Mouse (Mus musculus) A20 (cell line): ENCODE measurements around the gene Htr7.

Experiments
- DNase-seq: peaks from one replicate; pipeline ENCODE4 v3.0.0-alpha.2; 2011; ENCODE audit warnings: low read depth, low spot score

Gene Htr7

DNA sequence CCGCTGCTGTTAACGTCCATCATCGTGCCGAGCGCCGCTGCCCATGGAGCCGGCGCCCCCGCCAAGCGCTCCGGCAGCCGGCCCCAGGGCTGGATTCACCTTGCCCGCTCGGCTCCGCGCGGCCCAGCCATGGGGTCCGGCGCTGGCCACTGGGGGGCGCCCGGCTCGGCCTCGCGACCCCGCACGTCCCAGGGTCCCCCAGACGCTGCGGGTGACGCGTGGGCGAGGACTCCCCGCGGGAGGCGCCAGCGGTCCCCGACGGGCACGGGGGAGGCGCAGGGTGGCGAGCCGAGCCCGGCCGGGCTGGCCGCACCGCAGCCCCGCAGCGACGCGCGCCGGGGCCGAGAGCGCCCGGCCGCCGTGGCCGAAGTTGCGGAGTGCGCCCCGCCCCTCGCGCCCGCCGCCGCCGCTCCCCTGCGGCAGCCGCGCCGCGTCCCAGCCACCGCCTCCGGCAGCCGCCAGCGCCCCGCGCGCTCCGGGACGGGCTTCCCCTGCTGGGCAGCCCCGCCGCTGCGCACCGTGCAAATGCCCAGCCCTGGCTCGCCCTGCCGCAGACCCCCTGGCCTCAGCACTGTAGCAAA lies at the start of gene Htr7:
Gene Htr7, minus strand, starts transcription at position 277 of the 581 bp plus-strand sequence.
- no peak for DNase-seq

GRCm38 (mm10) chr19:36103909-36104308 lies 46.6 kb upstream of the Htr7 start:
- no peak for DNase-seq

GRCm38 (mm10) chr19:36098916-36099315 lies 41.6 kb upstream of the Htr7 start:
- no peak for DNase-seq

DNA sequence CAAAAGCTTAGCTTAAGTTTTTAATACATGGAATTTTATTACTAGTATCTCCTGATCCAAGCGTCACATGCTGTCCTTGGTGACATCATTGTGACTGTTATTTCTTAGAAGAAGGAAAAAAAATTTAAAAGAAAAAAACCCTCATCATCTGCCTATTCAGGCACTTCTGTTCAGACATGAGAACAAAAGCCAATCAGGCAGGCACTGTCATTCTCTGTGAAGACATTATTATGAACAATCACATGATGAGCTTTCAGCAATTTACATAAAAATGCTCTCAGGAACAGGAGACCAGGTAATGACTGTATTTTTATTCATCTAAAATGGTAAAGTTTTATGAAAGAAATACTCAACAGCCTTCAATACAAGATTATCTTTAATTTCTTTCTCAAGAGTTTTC lies 41.0 kb upstream of the Htr7 start:
- no peak for DNase-seq

- no peak for DNase-seq
These were observed 39.9 kb upstream of the Htr7 start for GRCm38 (mm10) chr19:36097194-36097593.

DNA sequence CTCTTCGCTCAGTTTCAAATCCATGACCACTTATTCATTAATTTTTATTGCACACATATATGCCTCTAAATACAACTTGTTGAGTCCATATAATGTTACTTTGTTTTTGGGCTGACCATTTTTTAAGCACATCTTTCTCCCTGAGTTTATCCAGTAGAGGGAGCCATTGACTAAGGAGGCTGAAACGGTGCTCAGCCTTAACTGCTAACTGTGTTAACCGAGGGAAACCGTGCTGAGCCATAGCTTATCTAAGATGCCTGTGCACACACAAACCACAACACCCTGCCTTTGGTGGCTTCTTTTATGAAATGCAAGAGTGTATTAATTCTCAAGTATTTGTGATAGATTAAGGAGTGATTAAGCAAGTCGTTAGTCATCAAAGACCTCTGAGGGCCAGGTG lies 33.5 kb upstream of the Htr7 start:
- DNase-seq = peak; percentile 36

GRCm38 (mm10) chr19:36083262-36084225 lies 26.2 kb upstream of the Htr7 start, which contains the start of gene Rpp30:
Gene Rpp30, plus strand, starts transcription at chr19:36083716.
- peak; percentile 89 for DNase-seq

DNA sequence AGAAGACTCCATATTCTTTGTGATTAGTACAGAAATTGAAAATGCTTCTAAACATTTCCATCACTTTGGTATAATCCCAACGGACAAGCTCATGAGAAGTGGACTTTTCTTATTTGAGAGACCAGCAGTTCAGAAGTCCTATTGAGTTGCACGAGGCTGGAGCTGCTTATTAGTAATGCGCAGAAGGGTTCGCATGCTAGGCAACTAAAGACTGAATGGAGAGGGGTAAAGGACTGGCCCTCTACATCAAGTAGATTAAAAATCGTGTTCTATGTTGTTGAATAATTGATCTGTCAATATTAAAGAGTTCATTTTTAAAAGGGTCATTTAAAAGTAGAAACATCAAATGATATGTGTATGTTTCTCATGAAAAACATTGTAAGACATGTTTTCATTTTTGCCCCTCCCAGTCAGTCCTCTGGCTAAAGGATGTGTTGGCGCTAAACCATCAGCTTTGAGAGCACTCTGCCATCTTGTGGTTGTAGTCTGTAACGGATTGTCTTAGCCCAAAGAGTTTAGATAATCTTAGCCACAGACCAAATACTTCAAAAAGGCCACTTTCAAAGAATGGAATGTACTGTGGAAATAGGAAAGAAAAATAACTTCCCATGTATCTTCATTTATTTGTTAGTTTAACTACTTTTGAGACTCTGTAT lies 25.4 kb upstream of the Htr7 start:
- peak; percentile 75 for DNase-seq

GRCm38 (mm10) chr19:36062801-36063529 lies 5.7 kb upstream of the Htr7 start:
- no peak for DNase-seq

GRCm38 (mm10) chr19:36056502-36057221 lies 645 bp downstream of the Htr7 start:
- no peak for DNase-seq

DNA sequence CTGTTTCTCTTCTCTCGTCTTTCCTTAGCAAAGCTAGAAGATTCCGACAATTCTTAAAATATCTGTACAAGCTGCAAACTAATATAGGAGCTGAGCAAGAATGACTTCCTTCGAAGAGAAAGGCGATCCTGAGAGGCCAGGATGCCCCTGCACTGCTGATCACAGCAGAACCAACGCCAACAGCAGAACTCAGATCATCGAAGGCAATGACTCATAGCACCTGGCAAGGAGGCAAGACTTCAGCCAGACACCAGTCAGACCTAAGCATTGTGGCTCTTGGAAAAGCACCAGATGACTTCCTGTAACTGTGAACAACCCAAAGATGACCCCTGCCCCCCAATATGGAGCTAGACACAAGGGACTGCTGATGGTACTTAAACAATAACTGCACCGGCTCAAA lies 11.3 kb downstream of the Htr7 start:
- DNase-seq = no peak

DNA sequence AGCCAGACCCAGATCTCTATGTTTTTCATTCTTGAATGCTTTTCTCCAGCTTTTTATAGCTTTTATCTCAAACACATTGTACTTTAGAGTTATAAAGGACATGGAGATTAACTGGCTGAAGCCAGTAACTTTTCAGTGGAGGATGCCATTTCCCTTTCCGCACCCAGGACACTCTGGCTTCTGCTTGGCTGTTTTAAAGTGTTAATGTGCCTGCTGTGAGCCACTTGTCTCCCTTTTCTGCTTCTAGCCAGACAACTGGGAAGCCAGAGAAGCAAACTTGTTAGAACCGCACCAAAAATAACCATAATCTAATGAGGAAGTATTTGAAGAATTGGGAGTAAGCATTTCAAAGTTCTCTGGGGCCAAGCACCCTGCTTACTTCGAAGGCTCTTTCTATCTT lies 42.5 kb downstream of the Htr7 start:
- no peak for DNase-seq

DNA sequence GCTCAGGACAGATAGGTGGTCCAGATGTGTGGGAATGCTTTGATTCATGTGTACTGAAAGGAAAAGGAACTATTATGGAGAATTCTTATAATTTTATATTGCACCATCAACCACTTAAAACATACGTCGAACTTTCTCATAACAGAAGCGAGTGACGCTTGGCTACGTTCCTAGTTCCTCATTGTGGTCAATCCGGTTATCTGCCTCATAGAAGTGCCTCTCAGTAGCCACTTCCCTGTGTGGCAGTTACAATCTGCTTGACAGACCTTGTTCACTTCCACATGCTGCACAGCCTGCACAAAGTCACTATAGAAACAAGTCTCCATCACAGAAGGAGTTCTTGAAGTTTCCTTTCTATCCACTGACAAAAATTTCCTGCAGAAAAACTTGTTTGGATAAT lies 51.0 kb downstream of the Htr7 start:
- peak; percentile 85 for DNase-seq

DNA sequence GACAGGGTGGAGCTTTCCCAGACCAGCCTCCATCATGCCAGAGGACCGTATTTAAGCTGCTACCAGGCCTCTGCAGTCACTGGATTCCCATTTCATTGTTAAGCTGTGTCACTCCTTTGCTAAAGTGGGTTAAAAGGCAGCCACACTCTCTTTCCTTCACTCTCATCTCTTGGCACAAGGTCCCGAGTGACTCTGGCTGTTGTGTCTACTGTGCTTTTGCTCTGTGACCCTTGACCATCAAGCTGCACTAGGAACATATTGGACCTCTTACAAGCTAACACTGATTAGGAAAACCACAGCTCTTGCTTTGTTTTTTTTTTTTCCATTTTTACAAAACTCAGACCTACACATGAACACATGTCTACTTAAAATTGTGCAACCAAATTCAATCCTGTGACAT lies 52.3 kb downstream of the Htr7 start:
- DNase-seq = no peak

- no peak for DNase-seq
These were observed 54.5 kb downstream of the Htr7 start for GRCm38 (mm10) chr19:36002476-36003445.

- DNase-seq = peak; percentile 24
These were observed 55.8 kb downstream of the Htr7 start for GRCm38 (mm10) chr19:36001512-36001911.

DNA sequence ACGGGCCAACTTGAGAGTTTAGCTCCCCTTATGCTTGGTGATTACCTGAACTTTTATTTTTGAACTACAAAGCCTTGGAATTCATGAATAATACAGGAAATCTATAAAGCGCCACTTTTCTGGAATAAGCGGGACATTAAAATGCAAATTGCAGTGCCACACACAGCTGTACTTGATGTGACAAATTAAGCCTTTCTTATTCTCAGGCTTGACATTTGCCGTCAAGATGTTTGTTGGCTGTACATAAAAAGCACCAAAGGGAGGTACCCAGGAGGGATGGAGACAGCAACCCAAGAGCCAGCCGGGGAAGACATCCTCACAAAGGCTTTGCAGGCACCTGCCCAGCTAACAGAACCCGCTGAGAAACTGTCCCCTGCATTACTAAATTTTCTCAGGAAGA lies 56.4 kb downstream of the Htr7 start:
- DNase-seq = no peak

DNA sequence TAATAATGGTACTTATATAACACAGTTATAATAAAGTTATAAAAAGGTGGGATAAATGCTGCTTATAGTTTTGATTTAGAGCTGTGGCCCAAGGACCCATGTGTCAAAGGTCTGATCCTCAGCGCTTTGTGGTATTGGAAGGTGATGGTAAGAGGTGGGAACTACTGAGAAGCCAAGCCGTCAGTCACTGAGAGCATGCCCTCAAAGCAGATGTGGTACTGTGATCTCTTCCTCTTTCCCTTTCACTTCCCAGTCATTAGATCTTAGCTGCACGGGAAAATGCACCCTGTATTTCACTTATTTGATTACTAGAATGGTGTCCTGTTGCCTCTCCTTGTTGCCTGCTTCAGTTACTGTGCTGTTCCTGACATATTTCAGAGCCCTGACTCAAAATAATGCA lies 59.9 kb downstream of the Htr7 start:
- DNase-seq = peak; percentile 45

DNA sequence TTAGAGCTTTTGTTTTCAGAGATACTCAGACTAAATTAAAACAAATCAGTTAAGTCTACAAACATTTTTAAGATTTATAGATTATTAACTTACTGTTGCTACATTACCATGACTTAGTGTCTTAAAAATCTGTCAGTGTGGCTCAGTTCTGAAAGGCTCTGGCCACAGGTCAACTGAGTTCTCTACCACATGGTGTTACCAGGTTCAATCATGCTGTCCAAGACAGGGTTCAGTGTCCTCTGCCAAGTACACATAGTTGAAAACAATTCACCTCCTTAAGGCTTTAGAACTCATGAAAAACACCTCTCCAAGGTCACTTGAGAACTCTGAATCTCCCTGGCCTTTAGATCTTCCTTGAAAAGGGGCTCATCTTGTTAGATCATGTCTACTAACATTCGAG lies 69.8 kb downstream of the Htr7 start:
- no peak for DNase-seq

DNA sequence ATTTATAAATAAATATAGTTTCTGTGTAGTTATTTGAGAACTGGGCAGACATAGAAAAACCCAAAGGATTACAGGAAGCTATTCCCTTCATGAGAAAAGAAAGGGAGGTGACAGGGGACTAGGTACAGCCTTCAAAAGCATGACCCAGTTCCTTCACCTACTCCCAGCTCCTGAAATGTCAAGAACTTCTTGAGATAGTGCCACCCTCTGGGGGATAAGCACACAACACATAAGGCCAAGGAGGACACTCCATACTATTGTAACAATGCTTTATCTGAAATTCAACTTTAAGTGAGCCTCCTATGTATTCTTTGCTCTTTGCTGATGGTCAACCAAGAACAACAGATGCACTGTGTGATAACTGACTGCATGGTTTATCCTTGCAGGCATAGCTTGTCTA lies 82.6 kb downstream of the Htr7 start:
- DNase-seq = no peak
